Mouse (Mus musculus) thymus, adult 2 months (tissue): ENCODE measurements around the gene Plscr5.

ENCODE experiments used
- CTCF ChIP-seq: fragments of 200-500 bp; IDR thresholded peaks from 2 replicates; pipeline ENCODE4 v1.5.1; 2012; ENCODE audit warnings: mild to moderate bottlenecking, control low read depth, low read length, moderate library complexity, borderline replicate concordance; ENCODE audit not compliant: control insufficient read depth, poor library complexity, insufficient read depth; ENCODE audit errors: extremely low read depth
- POLR2A ChIP-seq: fragments of 200-500 bp; IDR thresholded peaks from 2 replicates; pipeline ENCODE4 v1.6.1; 2012; ENCODE audit warnings: mild to moderate bottlenecking, low read length, control low read depth, moderate library complexity; ENCODE audit not compliant: control insufficient read depth, poor library complexity, insufficient read depth; ENCODE audit errors: extremely low read depth

- TF ChIP-seq POLR2A (no peak), CTCF (no peak)
These were observed 37.1 kb downstream of the Plscr5 start for GRCm38 (mm10) chr9:92229833-92230205.
